Mouse (Mus musculus): Measurements from ENCODE around the gene Ruvbl2. TPM values are rescaled to one million over a fixed set of nuclear protein-coding genes. Genes with fewer than 3 reads are reported as not detected.
A peak's percentile ranks its signal among the peaks of the same experiment; 100 is the strongest.
"Not testable (repeated sequence)": the region's sequence is repeated elsewhere in the genome, so short reads cannot be mapped to it uniquely, and the experiment has no call there.

Gene Ruvbl2
- polyA plus RNA-seq, 2 experiments, result 119 to 120 TPM

DNA sequence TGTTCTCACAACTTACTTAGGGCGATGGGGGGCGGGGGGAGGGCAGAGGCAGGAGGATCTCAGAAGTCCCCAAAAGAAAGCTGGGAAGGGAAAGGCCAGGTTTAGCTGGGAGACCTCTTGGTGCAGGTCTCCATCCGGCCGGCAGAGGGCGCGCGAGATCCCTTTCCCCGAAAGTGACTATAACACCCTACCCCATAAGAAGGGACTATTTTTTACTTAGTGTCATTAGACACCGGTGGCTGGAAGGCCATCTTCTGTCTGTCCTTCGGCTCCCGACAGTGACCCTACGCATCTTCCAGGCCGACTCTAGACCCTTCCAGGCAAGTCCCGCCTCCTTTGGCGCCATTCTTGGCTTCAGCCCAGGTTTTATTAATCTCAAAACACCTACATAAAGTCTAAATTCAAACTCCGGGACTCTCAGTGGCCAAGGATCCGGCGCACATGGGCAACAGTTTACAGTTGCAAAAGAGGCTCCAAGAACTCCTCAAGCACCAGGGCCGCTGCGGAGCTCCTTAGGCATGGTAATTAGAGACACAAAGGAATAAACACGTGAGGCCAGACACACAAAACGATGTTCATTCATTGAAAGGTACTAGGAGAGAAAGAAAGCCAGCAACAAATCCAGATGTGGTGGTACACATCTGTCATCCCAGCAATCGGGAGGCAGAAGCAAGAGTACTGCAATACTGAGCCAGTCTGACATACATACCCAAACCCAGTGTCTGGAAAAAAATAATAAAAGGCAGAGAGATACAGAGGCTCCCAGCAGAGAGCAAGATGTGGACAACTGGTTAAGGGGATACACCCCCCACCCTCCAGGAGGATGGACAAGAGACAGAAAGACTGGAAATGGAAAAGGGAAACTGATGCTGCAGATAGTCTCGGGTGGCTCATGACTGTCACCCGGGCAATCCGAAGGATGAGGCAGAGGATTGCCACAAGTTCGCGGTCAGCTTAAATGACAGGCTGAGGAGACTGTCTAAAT is 32.5 kb downstream of the Ruvbl2 start, which contains the start of gene Kcna7:
Kcna7 (plus strand) TSS at position 563 of the 985 bp plus-strand sequence.
- no peak within 1 kb of the TSS for H3K27ac ChIP-seq (replicated peaks; ENCODE audit: low read depth, low read length)

DNA sequence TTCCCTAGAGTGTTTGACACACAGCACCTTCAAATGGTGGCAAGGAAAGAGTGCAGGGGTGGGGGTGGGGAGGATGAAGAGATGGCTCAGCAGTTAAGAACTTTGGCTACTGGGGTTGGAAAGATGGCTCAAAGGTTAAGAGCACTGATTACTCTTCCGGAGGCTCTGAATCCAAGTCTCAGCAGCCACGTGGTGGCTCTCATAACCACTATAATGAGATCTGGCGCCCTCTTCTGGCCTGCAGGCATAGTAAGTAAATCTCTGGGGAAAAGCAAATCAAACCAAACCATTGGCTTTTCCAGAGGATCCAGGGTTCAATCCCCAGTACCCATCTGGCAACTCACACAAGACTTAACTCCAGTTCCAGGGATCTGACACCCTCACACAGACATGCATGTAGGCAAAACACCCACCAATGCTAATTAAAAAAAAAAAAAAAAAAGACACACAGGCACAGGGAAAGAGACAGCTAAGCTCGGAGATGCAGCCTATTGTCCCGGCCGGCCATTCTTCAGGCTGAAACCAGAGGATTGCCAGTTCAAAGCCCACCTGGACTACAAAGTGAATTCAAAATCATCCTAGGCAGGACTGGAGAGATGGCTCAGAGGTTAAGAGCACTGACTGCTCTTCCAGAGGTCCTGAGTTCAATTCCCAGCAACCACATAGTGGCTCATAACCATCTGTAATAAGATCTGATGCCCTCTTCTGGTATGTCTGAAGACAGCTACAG is 34.2 kb downstream of the Ruvbl2 start:
- ATAC-seq (ENCODE audit: low FRiP score, low read depth), result no peak
- no peak overlapping the region for H3K4me3 ChIP-seq (replicated peaks; ENCODE audit: low read length)
- H3K36me3 ChIP-seq (ENCODE audit: control insufficient read depth, insufficient read depth, low read length), result no peaks in the 10 kb centered on the region
- 45% methylated on average over 6 of the region's 6 CpGs for WGBS
- H3K9me3 ChIP-seq (ENCODE audit: control insufficient read depth, low read length), result no peaks in the 10 kb centered on the region
- H3K9ac ChIP-seq (ENCODE audit: low read depth, low read length, severe bottlenecking), result no peak overlapping the region
- H3K27me3 ChIP-seq (ENCODE audit: control insufficient read depth, insufficient read depth, low read length), result peaks cover 35% of the 10 kb centered on the region
- TF ChIP-seq POLR2A (IDR thresholded peaks at IDR 0.05; ENCODE audit: borderline replicate concordance, extremely low read depth, insufficient read depth, insufficient read length), result no peak
- no peak overlapping the region for H3K4me2 ChIP-seq (replicated peaks; ENCODE audit: low read depth, low read length, severe bottlenecking)
- peaks cover 3% of the 10 kb centered on the region; the same call in 1 of the 2 replicates for H3K4me1 ChIP-seq (ENCODE audit: control insufficient read depth, insufficient read depth, low read length)
- DNase-seq (ENCODE audit: low spot score), result peak; percentile 51
- no peak overlapping the region for H3K27ac ChIP-seq (replicated peaks; ENCODE audit: low read depth, low read length)

More for the DNA sequence above, 32.5 kb downstream of the Ruvbl2 start, which contains the start of gene Kcna7:
- Histone ChIP-seq H3K9me3 (ENCODE audit: control insufficient read depth, low read length) (no peaks in the 10 kb centered on the region), H3K4me3 (replicated peaks; ENCODE audit: low read length) (peak within 1 kb of the TSS; percentile 42), H3K27me3 (ENCODE audit: control insufficient read depth, insufficient read depth, low read length) (peaks cover 36% of the 10 kb centered on the region), H3K9ac (ENCODE audit: low read depth, low read length, severe bottlenecking) (peak within 1 kb of the TSS; percentile 22; the same call in 1 of the 2 replicates), H3K4me1 (ENCODE audit: control insufficient read depth, insufficient read depth, low read length) (peaks cover 3% of the 10 kb centered on the region; the same call in 1 of the 2 replicates), H3K4me2 (replicated peaks; ENCODE audit: low read depth, low read length, severe bottlenecking) (peak within 1 kb of the TSS; percentile 61), H3K36me3 (ENCODE audit: control insufficient read depth, insufficient read depth, low read length) (no peaks in the 10 kb centered on the region)
- peak; percentile 40 for DNase-seq (ENCODE audit: low spot score)
- WGBS, result 11% methylated on average over 28 of the region's 28 CpGs
- TF ChIP-seq POLR2A (IDR thresholded peaks at IDR 0.05; ENCODE audit: borderline replicate concordance, extremely low read depth, insufficient read depth, insufficient read length), result no peak
- 0 out of 2 replicates have a peak, but pooled peaks have one; percentile 61 for ATAC-seq (ENCODE audit: low FRiP score, low read depth)

DNA sequence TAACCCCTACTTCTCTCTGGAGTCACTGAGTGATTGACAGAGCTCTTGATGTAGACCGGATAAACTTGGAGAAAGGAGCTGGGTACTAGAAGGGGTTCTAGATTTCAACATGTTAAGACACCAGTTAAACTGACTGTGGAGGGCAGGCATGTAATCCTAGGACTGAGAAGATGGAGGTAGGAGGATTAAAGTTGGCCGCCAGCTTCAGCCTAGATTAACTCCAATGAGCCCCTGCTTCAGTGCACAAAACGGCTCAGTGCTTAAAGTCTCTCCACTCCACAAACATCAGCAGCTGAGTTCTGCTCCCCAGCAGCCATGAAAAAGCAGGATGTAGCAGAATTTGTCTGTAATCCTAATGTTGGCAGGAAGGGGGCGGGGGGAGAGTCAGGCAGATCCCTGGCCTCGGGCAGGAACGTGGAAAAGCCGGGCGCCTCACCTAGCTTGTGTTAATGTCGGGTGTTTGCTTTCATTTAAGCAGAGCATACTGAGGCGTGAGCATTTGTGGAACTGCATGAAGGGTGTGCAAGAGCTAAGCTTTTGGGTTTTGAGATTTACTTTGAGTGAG is 36.3 kb downstream of the Ruvbl2 start:
- no peak for TF ChIP-seq POLR2A (IDR thresholded peaks at IDR 0.05; ENCODE audit: borderline replicate concordance, extremely low read depth, insufficient read depth, insufficient read length)
- no peak overlapping the region for H3K9ac ChIP-seq (ENCODE audit: low read depth, low read length, severe bottlenecking)
- no peak overlapping the region for H3K27ac ChIP-seq (replicated peaks; ENCODE audit: low read depth, low read length)
- peaks cover 3% of the 10 kb centered on the region; the same call in 1 of the 2 replicates for H3K4me1 ChIP-seq (ENCODE audit: control insufficient read depth, insufficient read depth, low read length)
- no peak overlapping the region for H3K4me3 ChIP-seq (replicated peaks; ENCODE audit: low read length)
- H3K36me3 ChIP-seq (ENCODE audit: control insufficient read depth, insufficient read depth, low read length), result no peaks in the 10 kb centered on the region
- H3K9me3 ChIP-seq (ENCODE audit: control insufficient read depth, low read length), result no peaks in the 10 kb centered on the region
- H3K4me2 ChIP-seq (replicated peaks; ENCODE audit: low read depth, low read length, severe bottlenecking), result no peak overlapping the region
- H3K27me3 ChIP-seq (ENCODE audit: control insufficient read depth, insufficient read depth, low read length), result peaks cover 14% of the 10 kb centered on the region
- DNase-seq (ENCODE audit: low spot score) (no peak), ATAC-seq (ENCODE audit: low FRiP score, low read depth) (no peak)
- 70% methylated on average over 10 of the region's 10 CpGs for WGBS

DNA sequence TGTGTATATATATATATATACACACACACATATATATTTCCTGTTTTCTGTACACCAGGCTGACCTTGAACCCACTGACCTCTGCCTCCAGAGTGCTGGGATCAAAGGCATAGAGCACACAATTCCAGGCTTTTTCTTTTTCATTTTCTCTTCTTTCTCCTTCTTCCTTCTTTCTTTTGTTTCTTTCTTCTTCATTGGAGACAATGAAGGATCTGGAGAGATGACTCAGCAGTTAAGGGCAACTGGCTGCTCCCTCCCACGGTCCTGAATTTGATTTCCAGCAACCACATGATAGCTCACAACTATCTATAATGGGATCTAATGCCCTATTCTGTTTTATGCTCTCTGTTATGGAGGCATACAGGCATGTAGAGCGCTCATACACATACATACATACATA is 41.1 kb downstream of the Ruvbl2 start:
- 83% methylated on average over 2 of the region's 2 CpGs for WGBS
- ATAC-seq (ENCODE audit: low FRiP score, low read depth) (no peak), DNase-seq (ENCODE audit: low spot score) (no peak)
- Histone ChIP-seq H3K4me2 (replicated peaks; ENCODE audit: low read depth, low read length, severe bottlenecking) (no peak overlapping the region), H3K27me3 (ENCODE audit: control insufficient read depth, insufficient read depth, low read length) (no peaks in the 10 kb centered on the region), H3K36me3 (ENCODE audit: control insufficient read depth, insufficient read depth, low read length) (peaks cover 11% of the 10 kb centered on the region), H3K9ac (ENCODE audit: low read depth, low read length, severe bottlenecking) (no peak overlapping the region), H3K4me1 (ENCODE audit: control insufficient read depth, insufficient read depth, low read length) (peaks cover 11% of the 10 kb centered on the region), H3K4me3 (replicated peaks; ENCODE audit: low read length) (no peak overlapping the region), H3K27ac (replicated peaks; ENCODE audit: low read depth, low read length) (no peak overlapping the region), H3K9me3 (ENCODE audit: control insufficient read depth, low read length) (no peaks in the 10 kb centered on the region)
- TF ChIP-seq POLR2A (IDR thresholded peaks at IDR 0.05; ENCODE audit: borderline replicate concordance, extremely low read depth, insufficient read depth, insufficient read length), result no peak

DNA sequence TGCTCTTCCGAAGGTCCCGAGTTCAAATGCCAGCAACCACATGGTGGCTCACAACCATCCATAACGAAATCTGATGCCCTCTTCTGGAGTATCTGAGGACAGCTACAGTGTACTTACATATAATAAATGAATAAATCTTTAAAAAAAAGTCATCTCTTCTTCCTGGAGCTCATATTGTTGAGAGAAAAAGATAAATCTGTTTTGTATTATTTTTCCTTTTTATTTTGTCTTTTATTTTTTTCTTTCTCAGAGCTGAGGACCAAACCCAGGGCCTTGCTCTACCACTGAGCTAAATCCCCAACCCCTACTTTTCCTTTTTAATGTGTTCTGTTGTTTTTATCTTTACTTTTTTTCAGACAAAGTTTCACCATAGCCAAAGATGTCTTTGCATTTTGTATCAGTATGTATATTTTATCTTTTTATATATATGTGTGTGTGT is 41.5 kb downstream of the Ruvbl2 start:
- H3K27ac ChIP-seq (replicated peaks; ENCODE audit: low read depth, low read length), result peak overlapping the region; percentile 81; the same call in 1 of the 2 replicates
- H3K27me3 ChIP-seq (ENCODE audit: control insufficient read depth, insufficient read depth, low read length); ATAC-seq (ENCODE audit: low FRiP score, low read depth); H3K9me3 ChIP-seq (ENCODE audit: control insufficient read depth, low read length); DNase-seq (ENCODE audit: low spot score): not testable (repeated sequence)
- H3K9ac ChIP-seq (ENCODE audit: low read depth, low read length, severe bottlenecking), result peak overlapping the region; percentile 45; the same call in 1 of the 2 replicates
- WGBS, result 11% methylated on average over 3 of the region's 3 CpGs
- peak overlapping the region; percentile 60 for H3K4me2 ChIP-seq (replicated peaks; ENCODE audit: low read depth, low read length, severe bottlenecking)
- H3K4me3 ChIP-seq (replicated peaks; ENCODE audit: low read length), result peak overlapping the region; percentile 74
- H3K36me3 ChIP-seq (ENCODE audit: control insufficient read depth, insufficient read depth, low read length), result peaks cover 15% of the 10 kb centered on the region
- H3K4me1 ChIP-seq (ENCODE audit: control insufficient read depth, insufficient read depth, low read length), result peaks cover 11% of the 10 kb centered on the region
